ENCODE assay signal across 9 mouse cellular contexts in genomic region chr3:115541789-115542188, GRCm38 (mm10).
DNase-seq lines count a peak whose midpoint lies in the region; ATAC-seq lines count a peak whose summit lies in the region.
"Had no signal": no experiment of that assay in that cellular context is flagged by ENCODE, and none has a peak within 500 bp of the region (broad histone marks: within the 10 kb centered on the region; RNA-seq: fewer than 3 reads in every experiment).

No protein-coding gene starts in this region.

- WGBS in midbrain, embryonic 11.5 days = 93% methylated on average over 1 of the region's 1 CpGs
- WGBS in midbrain, embryonic 15.5 days = 88% methylated on average over 1 of the region's 1 CpGs

- H3K36me3 ChIP-seq in midbrain, embryonic 11.5 days (ENCODE audit: control insufficient read depth, insufficient read depth, low read length) = no peaks in the 10 kb centered on the region
- H3K36me3 ChIP-seq in midbrain, embryonic 15.5 days (replicated peaks) = no peaks in the 10 kb centered on the region

- H3K27ac ChIP-seq in midbrain, embryonic 11.5 days (ENCODE audit: low read depth, low read length) = no peak overlapping the region
- H3K27ac ChIP-seq in midbrain, embryonic 15.5 days = no peak overlapping the region
- H3K27ac ChIP-seq: liver, embryonic 14.5 days had no signal

- H3K27me3 ChIP-seq in midbrain, embryonic 11.5 days (ENCODE audit: control insufficient read depth, insufficient read depth, low read length) = no peaks in the 10 kb centered on the region
- H3K27me3 ChIP-seq in midbrain, embryonic 15.5 days (replicated peaks) = no peaks in the 10 kb centered on the region

- no peak for DNase-seq in frontal cortex, postnatal 10 days (ENCODE audit: low spot score in 2 of 2)
- no peak for DNase-seq in midbrain, embryonic 11.5 days (ENCODE audit: low spot score, missing footprints)
- peak; percentile 10 for DNase-seq in layer of hippocampus, adult 9-10 months (ENCODE audit: low spot score)
- peak; percentile 50 for DNase-seq in thymus, postnatal 4 days
- DNase-seq in heart, postnatal 36 days = no peak

- H3K4me1 ChIP-seq in midbrain, embryonic 11.5 days (ENCODE audit: control insufficient read depth, insufficient read depth, low read length) = no peaks in the 10 kb centered on the region
- H3K4me1 ChIP-seq in midbrain, embryonic 15.5 days = no peaks in the 10 kb centered on the region

- peak; percentile 97 for ATAC-seq in frontal cortex, adult (ENCODE audit: low TSS enrichment)
- ATAC-seq in midbrain, embryonic 11.5 days (ENCODE audit: low FRiP score) = 0 out of 2 replicates have a peak, but pooled peaks have one; percentile 55
- no peak; the same call in 1 of the 2 replicates for ATAC-seq in midbrain, embryonic 15.5 days (replicated peaks)
- ATAC-seq in common myeloid progenitor, adult 5-6 weeks (replicated peaks; ENCODE audit: low read depth, poor library complexity, severe bottlenecking) = peak; percentile 74

- intact Hi-C loops in heart, postnatal 36 days (cut with DNase I) = no loop called here

- no peak overlapping the region for H3K4me3 ChIP-seq in midbrain, embryonic 11.5 days (ENCODE audit: low read depth, low read length)
- H3K4me3 ChIP-seq in midbrain, embryonic 15.5 days = no peak overlapping the region

- no peak overlapping the region for H3K4me2 ChIP-seq in midbrain, embryonic 11.5 days
- no peak overlapping the region for H3K4me2 ChIP-seq in midbrain, embryonic 15.5 days

- no peaks in the 10 kb centered on the region for H3K9me3 ChIP-seq in midbrain, embryonic 11.5 days (ENCODE audit: control insufficient read depth, low read length)
- H3K9me3 ChIP-seq in midbrain, embryonic 15.5 days = no peaks in the 10 kb centered on the region

- no peak overlapping the region for H3K9ac ChIP-seq in midbrain, embryonic 11.5 days (ENCODE audit: low read length)
- H3K9ac ChIP-seq in midbrain, embryonic 15.5 days = no peak overlapping the region
- H3K9ac ChIP-seq: liver, embryonic 14.5 days had no signal

Comparison
In these comparisons a context has a peak if more than half of its experiments do, and no peak if none do; other contexts are left out.
1. DNase-seq: peak in layer of hippocampus, adult 9-10 months (single experiment) and thymus, postnatal 4 days (single experiment); none in frontal cortex, postnatal 10 days (0 of 2), midbrain, embryonic 11.5 days (single experiment) and heart, postnatal 36 days (0 of 2).